Mouse (Mus musculus) mature B cell (primary cell): Measurements from ENCODE around the gene Dst.

Source experiments
- in situ Hi-C: fragments of 300-500 bp; cut with MboI; formaldehyde crosslinking; loops from 2 replicates; pipeline ENCODE4 v1.14.3; 2019

Dst gene

DNA sequence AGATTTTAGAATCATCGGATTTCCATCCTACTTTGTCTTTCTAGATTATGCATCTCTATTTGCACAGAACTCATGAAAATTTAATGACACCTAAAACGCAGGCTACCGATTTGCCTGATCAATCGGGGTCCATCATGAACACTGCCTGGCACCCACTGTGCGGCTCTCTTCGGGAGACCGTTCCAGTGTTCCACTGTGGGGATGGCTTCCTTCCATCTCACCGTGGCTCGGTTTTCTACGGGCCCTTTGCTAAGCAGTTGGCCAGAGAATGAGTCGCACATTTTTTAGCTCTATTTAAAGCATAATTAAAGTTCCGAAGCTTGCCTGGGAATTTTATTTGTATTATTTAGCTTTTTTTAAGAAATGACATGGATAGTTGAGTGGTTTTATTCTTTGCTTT is 72.4 kb downstream of the Dst start:
- in situ Hi-C loops: no loop called here

DNA sequence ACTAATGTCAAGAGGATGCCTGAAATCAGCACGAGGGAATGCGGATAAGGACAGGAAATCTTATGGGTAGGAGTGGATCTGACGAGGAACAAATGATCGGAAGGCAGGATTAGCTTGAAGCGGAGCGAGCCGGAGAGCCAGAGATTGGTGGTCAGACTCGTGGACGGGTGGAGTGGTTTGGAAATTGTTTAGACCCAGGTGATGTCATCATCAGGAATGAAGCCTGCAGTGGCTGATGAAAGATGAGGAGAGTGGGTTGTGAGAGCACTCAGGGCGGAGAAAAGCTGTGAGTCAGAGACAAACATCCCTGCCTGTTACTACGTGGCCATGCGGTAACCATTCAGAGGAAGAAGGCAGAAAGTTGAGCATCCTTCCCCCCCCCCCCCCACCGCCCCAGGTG is 81.6 kb downstream of the Dst start:
- in situ Hi-C loops: no loop called here

DNA sequence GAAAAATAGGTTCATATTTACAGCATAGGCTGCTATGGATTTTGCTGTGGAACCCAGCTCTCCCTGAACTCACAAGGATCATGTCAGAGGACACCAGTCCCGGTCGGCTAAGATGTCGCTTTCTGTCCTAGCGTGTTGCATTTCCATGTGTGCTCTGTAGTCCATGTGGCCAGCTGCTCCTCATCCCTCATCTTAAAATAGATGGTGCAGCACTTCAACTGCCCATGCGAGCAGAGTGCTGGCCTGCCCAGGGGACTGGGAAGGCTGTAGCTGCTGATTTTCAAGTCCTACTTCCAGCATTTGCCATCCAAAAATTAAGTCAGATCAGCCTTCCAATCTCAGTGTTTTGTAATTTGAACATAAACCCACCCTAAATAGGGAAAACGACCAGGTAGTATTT is 83.0 kb downstream of the Dst start:
- in situ Hi-C loops: no loop called here

DNA sequence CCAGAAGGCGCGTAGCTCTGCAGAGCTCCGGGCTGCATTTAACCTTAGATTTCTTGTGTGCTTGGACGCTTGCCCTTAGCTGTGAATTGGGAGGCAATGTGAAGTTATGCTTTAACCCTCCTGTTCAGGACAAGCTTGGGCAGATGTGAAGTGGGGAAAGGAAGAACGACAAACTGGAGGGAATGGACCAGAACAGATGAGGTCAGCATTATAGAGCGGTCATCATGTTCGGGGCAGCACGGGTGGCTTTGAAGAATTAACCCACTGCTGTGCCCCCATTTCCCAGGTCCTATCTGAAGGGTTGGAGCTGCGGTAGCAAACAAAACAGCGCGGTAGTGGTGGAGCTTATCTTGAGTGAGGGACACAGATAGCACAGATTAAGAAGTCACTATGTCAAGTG is 84.8 kb downstream of the Dst start:
- in situ Hi-C loops: no loop called here

DNA sequence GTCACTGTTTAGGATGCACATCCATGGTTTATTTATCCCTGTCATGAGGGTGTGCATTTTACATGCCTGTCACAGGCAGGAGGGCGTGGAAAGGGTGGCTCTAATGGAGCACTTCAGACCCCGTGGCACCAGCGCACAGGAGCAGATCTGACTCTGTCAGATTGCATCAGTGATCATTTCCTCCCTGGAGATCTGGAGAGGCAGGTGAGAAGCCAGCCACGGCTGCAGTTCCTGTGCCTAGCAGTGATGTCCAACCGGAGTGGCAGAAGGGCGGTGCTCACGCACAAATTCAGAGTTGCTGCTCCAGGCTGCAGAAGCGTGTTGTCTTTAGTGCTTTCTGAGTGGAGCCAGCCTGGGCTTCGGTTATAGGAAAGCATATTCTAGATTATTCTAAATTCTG is 86.2 kb downstream of the Dst start:
- in situ Hi-C loops: no loop called here

DNA sequence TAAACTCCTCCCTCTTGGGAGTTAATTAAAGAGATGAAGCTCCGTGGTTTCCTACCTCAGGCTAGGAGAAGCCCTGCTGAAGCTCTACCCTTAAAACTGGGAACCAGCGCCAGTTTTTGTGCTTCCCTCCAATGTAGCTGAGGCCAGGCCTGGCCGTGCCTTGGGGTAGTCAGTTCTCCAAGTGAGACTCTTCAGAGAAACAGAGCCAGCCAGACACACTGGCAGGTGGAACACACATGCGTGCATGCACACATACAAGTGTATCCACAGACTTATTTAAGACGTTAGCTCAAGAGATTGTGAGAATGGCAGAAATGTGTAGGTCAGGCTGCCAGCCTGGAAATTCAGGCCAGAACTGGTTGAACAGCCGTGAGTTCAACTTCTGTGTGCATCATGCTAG is 87.4 kb downstream of the Dst start:
- in situ Hi-C loops: no loop called here

DNA sequence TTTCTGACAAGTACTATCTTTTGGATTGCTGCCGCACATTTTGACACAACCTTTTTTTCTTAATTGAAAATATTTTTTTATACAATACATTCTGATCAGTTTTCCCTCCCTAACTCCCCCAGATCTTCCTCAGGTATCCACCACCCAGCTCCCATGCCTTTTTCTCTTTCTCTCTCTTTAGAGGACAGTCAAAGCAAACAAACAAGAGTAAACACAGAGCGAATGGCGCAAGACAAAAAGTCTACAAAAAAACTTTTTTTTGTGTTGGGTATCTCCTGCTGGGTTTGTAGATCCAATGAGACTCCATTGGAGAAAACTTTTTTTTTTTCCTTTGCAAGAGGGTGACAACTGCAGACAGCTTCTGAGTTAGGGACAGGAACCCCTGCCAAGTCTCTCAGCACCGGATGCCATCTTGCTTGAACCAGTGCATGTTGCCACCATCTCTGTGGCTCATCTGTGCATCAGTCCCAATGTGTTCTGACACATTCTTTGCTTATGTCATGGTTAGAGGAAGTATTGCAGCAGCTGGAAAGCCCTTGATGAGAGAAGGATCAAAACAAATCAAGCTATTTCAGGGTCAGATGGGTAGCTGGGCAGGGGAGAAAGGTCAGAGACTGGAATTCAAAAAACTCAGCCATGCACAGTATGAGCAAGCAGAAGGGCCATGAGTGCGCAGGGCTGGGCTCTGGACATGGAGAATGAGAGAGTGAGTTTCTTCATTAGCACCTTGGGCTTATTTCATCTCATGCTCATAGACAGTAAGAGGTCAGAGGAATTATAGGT is 88.3 kb downstream of the Dst start:
- in situ Hi-C loops: no loop called here

DNA sequence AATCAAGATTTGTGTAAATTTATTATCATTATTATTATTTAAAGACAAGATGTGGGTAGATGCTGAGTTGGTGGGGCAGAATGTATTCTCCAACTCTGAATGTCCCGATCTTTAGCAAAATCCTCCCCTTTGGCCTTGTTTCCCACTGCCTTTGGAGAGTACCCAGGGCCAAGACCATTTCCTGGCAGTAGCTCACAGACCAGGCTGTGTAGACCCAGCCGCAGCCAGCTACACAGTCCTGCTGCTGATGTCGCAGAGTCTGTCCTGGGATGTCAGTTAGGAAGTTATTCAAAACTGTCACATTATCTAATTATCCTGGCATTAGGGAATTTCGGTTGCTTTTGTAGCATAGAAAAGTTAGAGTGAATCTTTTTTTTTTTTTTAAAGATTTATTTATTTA is 94.3 kb downstream of the Dst start:
- in situ Hi-C loops: no loop called here

DNA sequence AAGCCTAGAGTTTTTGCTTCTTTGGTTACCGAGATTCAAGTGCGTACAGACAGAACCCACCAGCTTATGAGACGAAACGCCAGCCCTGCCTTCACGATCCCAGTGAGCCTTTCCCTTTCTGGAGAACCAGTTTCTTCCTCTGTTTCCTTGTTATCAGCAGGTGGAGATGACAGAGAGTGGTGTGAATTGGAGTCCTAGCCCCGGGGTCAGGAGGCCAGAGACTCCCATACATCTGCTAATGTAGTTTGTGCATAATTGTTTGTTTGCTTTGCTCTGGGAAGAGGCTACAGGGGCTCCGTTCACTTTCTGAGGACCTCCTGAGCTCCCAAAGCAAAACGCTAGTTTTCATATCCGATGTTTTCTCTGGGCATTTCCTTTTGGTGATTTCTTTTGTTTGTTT is 94.9 kb downstream of the Dst start:
- in situ Hi-C loops: no loop called here

DNA sequence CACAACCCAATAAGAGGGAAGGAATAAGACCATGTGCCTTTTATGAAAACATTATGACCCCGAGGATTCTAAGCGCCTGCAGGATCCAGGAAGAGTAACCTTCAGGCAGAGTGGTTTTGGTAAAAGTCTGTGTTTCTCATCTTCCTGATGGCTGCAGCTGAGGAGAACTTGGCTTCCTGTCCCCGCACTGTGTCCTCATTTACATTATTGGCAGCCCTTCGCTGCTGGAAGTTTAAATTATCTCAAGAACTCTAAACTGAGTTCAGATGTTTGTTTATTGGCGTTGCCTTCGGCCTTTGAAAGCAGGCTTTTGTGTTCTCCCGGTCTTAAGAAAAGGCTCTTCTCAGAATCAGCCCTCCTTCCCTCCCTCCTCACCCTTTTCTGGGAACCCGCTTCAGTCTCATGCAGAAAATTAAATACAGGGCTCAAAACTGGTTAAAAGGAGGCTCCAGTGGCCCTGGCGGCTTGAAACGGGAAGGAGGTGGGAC is 97.3 kb downstream of the Dst start:
- in situ Hi-C loops: no loop called here

DNA sequence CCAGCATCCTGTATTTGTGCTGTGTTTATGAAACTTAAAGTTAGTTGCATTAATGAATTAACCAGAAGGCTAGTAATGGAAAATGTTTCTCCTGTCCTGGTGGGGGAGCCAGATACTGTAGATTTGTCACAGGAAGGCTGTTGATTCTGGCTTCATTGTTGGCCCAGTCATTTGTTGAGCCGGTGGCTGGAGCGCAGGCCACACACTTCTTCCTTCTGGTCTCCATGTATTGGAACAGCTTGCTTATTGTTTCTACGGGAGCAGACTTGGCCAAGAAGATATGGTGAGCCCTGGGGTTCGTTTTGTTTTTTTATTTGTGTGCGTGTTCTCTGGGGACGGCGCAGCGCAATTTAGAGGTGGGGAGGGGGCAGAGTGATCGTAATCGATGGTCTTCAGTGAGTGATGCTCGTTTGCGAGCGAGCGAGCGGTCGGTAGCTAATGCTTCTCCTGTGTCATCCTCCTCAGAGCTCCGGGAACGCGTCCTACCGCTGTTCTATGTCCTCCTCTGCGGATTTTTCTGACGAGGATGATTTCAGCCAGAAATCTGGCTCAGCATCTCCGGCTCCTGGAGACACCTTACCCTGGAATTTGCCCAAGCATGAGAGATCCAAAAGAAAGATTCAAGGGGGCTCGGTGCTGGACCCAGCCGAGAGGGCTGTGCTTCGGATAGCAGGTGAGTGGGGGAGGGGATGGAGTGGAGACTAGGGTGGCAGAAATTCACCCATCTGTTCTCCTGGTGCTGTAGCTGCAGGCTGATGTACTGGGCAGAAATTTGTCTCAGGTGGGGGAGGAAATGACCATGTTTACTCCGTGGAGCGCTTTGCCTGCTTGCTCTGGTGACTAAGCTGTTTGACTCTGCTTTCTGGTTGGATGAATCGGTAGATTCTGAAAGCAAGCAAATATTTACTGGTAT is 98.0 kb downstream of the Dst start:
- in situ Hi-C loops: no loop called here

DNA sequence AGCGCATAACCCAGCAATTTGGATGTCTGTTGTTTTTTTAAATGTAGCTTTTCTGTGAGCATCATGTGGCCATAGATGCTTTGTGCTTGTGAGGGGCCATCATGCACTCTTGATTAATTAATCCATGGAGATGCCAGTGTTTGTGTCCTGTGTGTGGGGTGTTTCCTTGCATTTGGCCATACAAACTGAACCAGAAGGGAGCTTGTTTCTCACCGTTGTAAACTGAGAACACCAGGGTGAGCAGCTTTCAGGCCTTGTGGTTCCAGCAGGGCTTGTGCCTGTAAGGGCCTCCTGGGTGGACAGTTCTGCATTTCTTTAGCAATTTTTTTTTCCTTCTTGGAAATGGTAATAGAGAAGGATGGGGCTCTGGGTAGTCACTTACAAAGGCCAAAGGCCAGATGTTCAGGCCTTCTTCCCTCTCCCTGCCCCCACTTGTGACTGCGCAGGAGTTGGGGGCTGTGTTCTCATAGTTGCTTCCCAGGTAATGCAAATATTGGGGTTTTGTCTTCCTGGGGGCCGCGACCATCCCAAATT is 98.9 kb downstream of the Dst start:
- in situ Hi-C loops: no loop called here

DNA sequence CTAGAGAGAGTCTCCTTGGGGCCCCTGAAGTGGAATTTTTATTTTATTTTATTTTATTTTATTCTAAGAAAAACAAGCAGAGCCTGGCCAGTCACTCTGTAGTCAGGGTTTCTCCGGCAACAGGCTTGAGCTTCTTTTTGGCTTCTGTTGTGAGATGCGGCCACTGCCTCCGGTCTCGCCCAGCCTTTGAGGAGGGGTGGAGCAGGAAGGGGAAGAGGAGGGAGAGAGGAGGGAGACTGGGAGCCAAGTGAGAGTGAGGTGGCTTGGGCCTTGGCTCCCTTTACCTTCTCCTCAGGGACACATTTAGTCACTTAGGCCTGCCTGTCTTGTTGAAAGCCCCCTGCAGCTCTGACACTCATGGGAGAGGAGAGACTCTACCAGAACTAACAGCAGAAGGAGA is 99.4 kb downstream of the Dst start:
- in situ Hi-C loops: no loop called here

DNA sequence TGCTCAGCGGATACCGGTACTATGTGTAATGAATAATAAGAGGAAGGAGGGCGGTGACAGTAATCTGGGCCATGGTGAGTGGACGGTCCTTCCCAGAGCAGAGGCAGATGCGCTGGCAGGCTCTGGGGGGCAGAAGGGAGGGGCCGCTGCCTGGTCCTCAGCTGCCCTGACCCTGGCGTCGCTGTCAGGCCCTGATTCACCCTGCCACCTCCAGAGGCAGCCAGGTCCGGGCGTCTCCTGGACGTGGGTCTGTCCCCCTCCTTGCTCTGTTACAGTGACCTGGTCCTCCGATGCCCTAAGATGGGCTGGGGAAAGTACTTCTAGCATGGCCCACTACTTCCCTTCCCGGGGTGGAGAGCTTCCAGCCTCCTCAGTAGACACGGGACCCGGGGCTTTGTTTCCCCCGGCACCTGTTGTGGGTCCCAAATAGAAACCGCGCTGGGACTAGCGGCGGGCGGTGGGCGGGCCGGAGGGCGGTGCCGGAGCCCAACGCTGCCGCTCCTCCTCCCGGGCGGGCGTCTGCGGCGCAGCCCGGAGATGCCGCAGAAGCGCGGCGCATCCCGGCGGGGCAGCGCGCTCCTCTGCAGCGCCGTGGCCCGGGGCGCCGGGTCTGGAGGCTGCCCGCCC is 103.1 kb downstream of the Dst start:
- in situ Hi-C loops: no loop called here

DNA sequence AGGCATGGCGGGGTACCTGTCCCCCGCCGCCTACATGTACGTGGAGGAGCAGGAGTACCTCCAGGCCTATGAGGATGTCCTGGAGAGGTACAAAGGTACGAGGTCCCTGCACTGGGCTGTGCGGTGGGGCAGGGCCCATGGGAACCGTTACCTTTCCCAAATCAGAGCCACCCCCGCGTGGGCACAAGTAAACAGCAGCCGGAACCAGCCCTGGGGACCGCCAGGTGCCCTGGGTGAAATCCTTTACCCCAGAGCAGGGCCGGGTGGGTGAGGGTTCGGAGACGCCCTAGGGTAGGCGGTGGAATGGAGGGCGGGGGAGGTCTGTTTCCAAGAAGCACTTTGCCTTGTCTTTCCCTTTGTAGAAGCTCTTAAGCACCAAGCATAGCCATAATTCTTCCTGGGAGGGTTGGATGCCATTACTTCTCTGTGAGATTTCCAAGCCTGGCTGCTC is 103.8 kb downstream of the Dst start:
- in situ Hi-C loops: no loop called here

DNA sequence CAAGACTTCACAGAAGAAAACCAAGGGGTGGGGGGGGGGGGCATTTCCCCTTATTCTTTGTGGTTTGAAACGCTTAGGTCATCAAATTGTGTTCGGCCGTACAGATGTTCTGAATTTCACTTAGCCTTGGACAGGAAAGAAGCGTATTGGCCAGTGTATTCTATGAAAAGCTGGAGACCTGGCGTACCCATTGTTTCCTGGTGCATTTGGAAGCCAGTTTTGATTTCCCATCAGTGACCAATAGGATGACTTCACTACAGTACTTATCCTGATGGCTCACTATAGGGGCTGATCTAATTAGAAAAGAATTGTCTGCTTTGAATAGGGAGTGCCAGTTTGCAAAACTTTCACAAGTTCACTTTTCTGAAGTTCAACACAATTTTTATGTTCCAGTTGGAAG is 105.5 kb downstream of the Dst start:
- in situ Hi-C loops: no loop called here

DNA sequence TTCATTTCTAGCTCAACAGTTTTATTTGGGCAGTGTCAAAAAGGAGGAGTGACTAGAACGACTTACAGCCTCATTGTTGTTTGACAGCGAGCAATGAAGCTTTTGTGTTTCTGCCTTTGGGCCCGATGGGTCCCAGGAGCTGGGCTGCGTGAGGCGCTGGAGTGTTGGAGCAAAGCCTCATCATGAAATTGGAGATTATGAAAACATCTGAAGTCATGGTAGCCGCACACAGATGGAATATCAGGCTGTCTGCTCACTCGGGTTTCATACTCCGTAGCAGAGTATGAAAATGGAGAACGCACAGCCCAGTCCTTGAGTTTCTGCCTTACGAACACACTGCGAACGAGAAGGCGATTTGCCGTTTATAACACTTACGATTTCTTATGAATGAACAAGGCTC is 108.8 kb downstream of the Dst start:
- in situ Hi-C loops: no loop called here

DNA sequence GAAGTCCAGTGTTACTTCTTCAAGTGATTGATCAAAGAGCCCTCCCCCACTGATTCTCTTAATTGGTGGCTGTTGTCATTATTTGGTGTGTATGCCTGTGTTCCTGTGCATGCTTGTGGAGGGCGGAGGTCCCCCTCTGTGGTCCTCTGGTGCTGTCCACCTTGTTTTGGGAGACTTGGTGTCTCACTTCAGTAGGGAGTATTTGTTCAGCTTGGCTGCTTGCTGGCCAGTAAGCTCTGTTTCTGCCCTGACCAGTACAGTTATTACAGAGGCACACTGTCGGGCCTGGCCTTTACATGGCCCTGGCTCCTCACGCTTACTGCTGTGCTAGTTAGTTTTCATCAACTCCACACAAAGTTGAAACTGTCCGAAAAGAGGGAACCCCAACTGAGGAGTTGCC is 109.3 kb downstream of the Dst start:
- in situ Hi-C loops: no loop called here

DNA sequence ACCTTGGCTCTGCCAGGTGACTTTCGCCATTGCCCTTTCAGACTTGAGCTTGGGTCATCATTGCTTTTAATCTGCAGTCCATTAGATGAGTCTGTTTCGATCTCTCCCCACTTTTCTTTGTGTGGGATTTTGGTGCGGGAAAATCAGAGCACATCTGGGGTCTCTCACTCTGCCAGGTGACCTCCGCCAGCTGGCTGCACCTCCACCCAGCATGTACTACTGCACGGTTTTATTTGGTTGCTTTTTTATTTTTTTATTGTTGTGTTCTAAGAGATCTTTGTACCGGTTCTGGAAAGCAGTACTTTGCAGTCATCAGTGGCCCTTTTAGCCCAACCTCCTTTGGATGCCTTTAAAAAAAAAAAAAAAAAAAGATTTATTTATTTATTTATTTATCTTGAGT is 112.6 kb downstream of the Dst start:
- in situ Hi-C loops: no loop called here

DNA sequence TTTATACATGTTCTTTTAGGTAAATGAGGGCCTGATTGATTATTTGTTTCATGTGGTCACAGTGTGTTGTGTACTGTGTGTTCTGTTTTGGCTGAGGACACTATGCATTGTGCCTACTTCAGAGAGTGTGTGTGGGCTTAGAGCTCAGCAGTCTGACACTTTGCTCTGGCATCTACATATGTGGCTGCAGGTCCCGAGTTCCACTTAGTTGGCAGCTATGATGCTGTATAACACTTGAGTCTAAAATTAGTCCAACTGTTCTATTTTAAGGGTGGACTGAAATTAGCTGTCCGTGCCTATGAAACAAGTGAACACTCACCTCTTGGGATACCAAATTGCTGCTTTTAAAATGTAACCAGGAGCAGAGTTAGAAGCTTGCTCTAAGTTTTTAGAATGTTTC is 113.5 kb downstream of the Dst start:
- in situ Hi-C loops: no loop called here

DNA sequence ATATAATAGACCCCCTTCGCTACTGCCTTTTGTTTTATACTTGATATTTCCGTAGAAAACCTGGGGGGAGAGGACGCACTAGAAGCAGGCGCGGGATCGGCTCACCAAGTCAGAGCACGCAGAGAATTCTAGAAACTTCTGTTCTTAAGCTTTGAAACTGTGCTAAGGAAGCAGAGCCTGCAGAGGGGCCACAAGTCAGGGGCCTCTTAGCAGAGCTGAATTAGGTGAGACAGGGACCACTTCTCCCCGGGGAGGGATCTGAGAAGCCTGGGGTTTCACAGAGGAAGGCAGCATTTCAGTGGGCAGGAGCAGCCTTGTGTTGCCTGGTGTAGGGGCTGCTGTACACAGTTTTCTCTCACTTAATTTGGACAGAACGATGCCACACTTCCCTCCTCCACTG is 115.1 kb downstream of the Dst start:
- in situ Hi-C loops: no loop called here

DNA sequence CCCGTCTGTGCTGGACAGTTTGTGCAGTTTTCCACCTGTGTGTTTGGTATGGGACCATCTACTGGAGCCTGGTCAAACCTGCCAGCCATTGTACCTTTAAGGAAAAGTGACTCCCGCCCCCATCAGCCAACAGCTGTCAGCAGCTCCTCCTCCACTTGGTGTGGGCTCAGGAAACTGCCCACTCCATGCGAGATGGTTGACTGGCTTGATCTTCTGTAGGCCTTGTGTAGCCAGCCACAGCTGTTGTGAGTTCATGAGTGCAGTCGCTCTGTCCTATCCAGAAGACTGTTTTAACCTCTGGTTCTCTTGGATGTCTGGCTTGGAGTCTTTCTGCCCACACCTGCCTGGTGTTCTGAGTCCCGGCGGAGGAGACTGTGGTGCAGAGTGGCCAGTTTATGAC is 117.9 kb downstream of the Dst start:
- in situ Hi-C loops: no loop called here
